Mouse (Mus musculus): ENCODE data around the gene Gimap8. TPM values are rescaled to one million over a fixed set of nuclear protein-coding genes. Genes with fewer than 3 reads are reported as not detected.

Gene Gimap8
- polyA plus RNA-seq (2015; fragmentation: Nextera tagmentation; extraction: Ambion mirVana): 8.6 and 10.8 TPM in 2 replicates

DNA sequence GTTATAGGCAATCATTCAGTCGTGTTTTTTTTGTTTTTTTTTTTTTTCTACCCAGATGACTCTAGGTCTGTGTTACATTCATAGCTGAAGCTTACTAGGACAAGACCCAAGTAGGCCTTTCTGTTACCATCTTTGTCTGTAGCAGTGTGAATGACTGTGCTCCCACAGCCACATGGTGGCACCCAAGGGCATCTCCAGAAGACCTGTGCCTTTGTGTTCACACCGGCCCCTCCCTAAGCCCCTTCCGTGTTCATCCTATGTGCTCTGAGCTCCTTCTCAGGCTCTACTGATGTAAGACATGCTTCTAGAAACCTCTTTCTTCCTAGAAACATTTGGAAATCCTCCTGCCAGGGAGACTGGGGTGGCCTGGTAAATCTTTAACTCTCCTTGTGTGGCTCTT lies at the start of gene Gimap8:
TSS of gene Gimap8 (plus strand) at position 240 of the 400 bp plus-strand sequence.
- peak within 1 kb of the TSS; percentile 8; the same call in 1 of the 2 replicates for H3K4me3 ChIP-seq (ENCODE audit: low read depth, low read length)
- ATAC-seq: peak; percentile 87
- no peaks in the 10 kb centered on the region for H3K9me3 ChIP-seq (ENCODE audit: low read length)
- 15% methylated on average over 3 of the region's 3 CpGs for WGBS
- TF ChIP-seq CTCF (IDR thresholded peaks at IDR 0.05) (peak; percentile 76), EP300 (IDR thresholded peaks at IDR 0.05) (no peak)
- H3K36me3 ChIP-seq (ENCODE audit: insufficient read depth, low read length): no peaks in the 10 kb centered on the region
- H3K4me1 ChIP-seq (ENCODE audit: insufficient read depth, low read depth, low read length): no peaks in the 10 kb centered on the region
- H3K27me3 ChIP-seq (replicated peaks; ENCODE audit: insufficient read depth, low read length): no peaks in the 10 kb centered on the region
- H3K4me2 ChIP-seq (replicated peaks; ENCODE audit: low read depth, low read length): peak within 1 kb of the TSS; percentile 22; the same call in 1 of the 2 replicates
- H3K9ac ChIP-seq (replicated peaks; ENCODE audit: low read depth): peak within 1 kb of the TSS; percentile 32; the same call in 1 of the 2 replicates
- peak; percentile 73 for DNase-seq (ENCODE audit: low spot score)
- 0 out of 2 replicates have a peak within 1 kb of the TSS, but pooled peaks have one; percentile 11 for H3K27ac ChIP-seq (ENCODE audit: low read length)

DNA sequence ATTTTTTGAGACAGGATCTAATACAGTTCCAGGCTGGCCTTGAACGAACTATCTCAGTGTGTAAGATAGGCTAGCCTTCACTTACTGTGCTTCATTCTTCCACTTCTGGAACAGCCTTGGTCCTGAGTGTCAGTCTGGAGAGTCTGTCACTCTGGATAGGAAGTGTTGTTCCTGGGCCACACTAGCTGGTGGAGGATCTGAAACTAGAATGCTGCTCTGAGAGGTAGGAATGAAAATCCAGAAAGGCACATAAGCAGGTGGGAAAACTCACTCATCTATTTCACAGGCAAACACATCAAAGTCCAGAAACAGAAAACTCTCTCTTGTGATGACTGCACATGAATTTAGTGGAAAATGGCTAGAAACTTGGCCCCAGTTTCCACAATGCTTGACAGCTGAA lies 46.4 kb upstream of the Gimap8 start:
- Histone ChIP-seq H3K4me2 (replicated peaks; ENCODE audit: low read depth, low read length) (no peak overlapping the region), H3K9ac (replicated peaks; ENCODE audit: low read depth) (no peak overlapping the region), H3K4me1 (ENCODE audit: insufficient read depth, low read depth, low read length) (no peaks in the 10 kb centered on the region), H3K4me3 (ENCODE audit: low read depth, low read length) (no peak overlapping the region), H3K27ac (ENCODE audit: low read length) (no peak overlapping the region), H3K36me3 (ENCODE audit: insufficient read depth, low read length) (peaks cover 22% of the 10 kb centered on the region; the same call in 1 of the 2 replicates), H3K9me3 (ENCODE audit: low read length) (peaks cover 10% of the 10 kb centered on the region), H3K27me3 (replicated peaks; ENCODE audit: insufficient read depth, low read length) (no peaks in the 10 kb centered on the region)
- DNase-seq (ENCODE audit: low spot score): no peak
- TF ChIP-seq CTCF (IDR thresholded peaks at IDR 0.05): no peak
- TF ChIP-seq EP300 (IDR thresholded peaks at IDR 0.05): no peak
- ATAC-seq: no peak
- WGBS: 92% methylated on average over 1 of the region's 1 CpGs

DNA sequence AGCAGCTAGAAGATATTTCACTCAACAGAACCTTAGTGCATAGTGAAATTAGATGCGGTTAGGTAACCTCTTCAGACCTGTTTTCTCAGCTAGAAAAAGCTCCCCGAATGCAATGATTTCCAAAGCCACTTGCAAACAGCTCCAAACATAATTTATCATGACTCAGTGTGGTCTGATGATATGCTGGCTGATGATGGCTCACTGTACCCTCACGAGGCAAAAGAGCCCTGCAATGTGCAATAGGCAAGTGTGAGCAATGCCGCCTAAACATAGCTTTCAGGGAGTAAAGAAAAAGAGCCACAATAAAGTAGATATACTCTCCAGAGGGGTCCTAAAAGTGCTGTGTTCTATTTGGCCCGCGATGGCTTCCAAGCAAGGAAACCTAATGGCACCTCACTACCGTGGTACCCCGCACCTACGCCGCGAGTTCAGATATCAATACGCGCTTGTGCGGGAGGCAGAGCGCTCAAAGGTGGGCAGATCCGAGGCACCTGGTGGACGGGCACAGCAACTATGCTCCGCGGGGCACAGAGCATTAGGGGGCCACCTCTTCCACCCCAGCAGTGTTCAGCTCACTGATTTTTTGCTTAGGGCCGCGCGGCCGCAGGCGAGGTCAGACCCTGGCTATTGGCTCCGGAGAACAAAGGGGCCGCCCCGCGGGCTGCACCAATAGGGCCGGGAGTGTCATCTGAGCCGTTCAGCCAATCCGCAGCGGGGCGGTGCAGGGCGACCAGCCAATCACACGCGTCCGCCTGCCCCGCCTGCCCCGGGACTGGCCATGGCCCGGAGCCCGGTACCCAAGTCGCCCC lies 45.6 kb upstream of the Gimap8 start, which contains the start of gene Zfp775:
TSS of gene Zfp775 (plus strand) at position 793 of the 809 bp plus-strand sequence.
- peak within 1 kb of the TSS; percentile 85 for H3K27ac ChIP-seq (ENCODE audit: low read length)
- H3K36me3 ChIP-seq (ENCODE audit: insufficient read depth, low read length): peaks cover 15% of the 10 kb centered on the region; the same call in 1 of the 2 replicates
- H3K4me1 ChIP-seq (ENCODE audit: insufficient read depth, low read depth, low read length): no peaks in the 10 kb centered on the region
- peak within 1 kb of the TSS; percentile 88 for H3K4me2 ChIP-seq (replicated peaks; ENCODE audit: low read depth, low read length)
- H3K4me3 ChIP-seq (ENCODE audit: low read depth, low read length): peak within 1 kb of the TSS; percentile 56
- 6% methylated on average over 42 of the region's 42 CpGs for WGBS
- H3K27me3 ChIP-seq (replicated peaks; ENCODE audit: insufficient read depth, low read length): no peaks in the 10 kb centered on the region
- TF ChIP-seq EP300 (IDR thresholded peaks at IDR 0.05) (no peak), CTCF (IDR thresholded peaks at IDR 0.05) (peak; percentile 19)
- DNase-seq (ENCODE audit: low spot score) (peak; percentile 97), ATAC-seq (peak; percentile 100)
- peak within 1 kb of the TSS; percentile 51 for H3K9ac ChIP-seq (replicated peaks; ENCODE audit: low read depth)
- peaks cover 8% of the 10 kb centered on the region for H3K9me3 ChIP-seq (ENCODE audit: low read length)

DNA sequence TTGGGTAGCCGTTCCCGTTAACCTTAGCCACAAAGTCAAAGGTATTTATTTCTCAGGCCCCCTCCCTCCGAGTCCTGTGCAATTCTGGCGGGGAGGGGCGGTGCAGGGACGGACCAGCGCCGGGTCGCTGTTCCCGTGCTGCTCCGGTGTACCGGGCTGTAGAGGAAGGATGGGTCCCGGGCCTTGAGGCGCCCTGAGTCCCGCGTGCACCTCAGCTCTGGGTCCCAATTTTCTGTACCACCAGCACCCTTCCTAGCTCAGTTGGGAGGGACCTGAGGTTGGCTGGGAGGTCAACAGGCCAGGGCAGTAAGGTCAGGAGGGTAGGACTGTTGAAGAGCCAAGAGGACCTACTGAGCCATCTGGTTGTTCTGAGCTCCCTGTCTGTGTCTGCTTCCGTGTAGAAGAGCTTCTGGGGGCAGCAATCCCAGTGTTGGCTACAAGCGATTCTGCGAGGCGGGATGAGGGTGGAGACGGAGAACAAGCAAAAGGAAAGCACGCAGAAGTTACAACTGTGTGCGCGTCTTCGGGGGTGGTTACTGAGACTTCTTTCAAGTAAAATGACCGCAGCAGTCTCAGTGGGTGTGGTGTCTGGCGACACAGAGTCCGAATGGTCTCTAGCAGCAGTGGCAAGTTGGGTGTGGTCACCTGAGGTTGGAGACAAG lies 44.8 kb upstream of the Gimap8 start:
- WGBS: 2% methylated on average over 27 of the region's 28 CpGs
- Histone ChIP-seq H3K4me2 (replicated peaks; ENCODE audit: low read depth, low read length) (peak overlapping the region; percentile 88), H3K4me3 (ENCODE audit: low read depth, low read length) (peak overlapping the region; percentile 56), H3K36me3 (ENCODE audit: insufficient read depth, low read length) (peaks cover 8% of the 10 kb centered on the region; the same call in 1 of the 2 replicates), H3K9me3 (ENCODE audit: low read length) (0 out of 2 replicates have a peak, but pooled peaks cover under 1% of the 10 kb centered on the region), H3K27ac (ENCODE audit: low read length) (peak overlapping the region; percentile 85), H3K4me1 (ENCODE audit: insufficient read depth, low read depth, low read length) (no peaks in the 10 kb centered on the region), H3K9ac (replicated peaks; ENCODE audit: low read depth) (peak overlapping the region; percentile 51), H3K27me3 (replicated peaks; ENCODE audit: insufficient read depth, low read length) (no peaks in the 10 kb centered on the region)
- TF ChIP-seq CTCF (IDR thresholded peaks at IDR 0.05) (no peak), EP300 (IDR thresholded peaks at IDR 0.05) (no peak)
- DNase-seq (ENCODE audit: low spot score) (peak; percentile 59), ATAC-seq (peak; percentile 61)

DNA sequence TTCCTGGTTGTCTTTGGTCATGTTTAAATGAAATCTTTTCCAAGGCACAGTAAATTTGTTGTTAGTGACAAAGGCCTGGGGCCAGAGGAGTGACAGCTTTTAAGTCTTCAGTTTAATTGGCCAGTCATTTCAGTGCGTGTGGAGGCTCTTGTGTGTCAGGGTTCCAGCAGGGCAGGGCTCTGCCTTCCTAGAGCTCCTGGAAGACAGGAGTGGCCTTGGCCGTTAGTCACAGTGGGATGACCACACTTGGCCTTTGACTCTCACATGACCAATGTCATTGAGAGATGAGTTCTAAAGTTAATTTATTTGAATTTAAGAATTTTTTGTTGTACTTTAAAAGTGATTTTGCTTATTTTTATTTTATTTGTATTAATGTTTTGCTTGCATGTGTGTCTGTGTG lies 38.9 kb upstream of the Gimap8 start:
- Histone ChIP-seq H3K4me3 (ENCODE audit: low read depth, low read length) (no peak overlapping the region), H3K36me3 (ENCODE audit: insufficient read depth, low read length) (no peaks in the 10 kb centered on the region), H3K27me3 (replicated peaks; ENCODE audit: insufficient read depth, low read length) (no peaks in the 10 kb centered on the region), H3K9ac (replicated peaks; ENCODE audit: low read depth) (no peak overlapping the region), H3K4me1 (ENCODE audit: insufficient read depth, low read depth, low read length) (no peaks in the 10 kb centered on the region), H3K4me2 (replicated peaks; ENCODE audit: low read depth, low read length) (no peak overlapping the region), H3K27ac (ENCODE audit: low read length) (no peak overlapping the region), H3K9me3 (ENCODE audit: low read length) (no peaks in the 10 kb centered on the region)
- no peak for DNase-seq (ENCODE audit: low spot score)
- TF ChIP-seq EP300 (IDR thresholded peaks at IDR 0.05) (no peak), CTCF (IDR thresholded peaks at IDR 0.05) (no peak)
- no peak for ATAC-seq
- 78% methylated on average over 2 of the region's 2 CpGs for WGBS

DNA sequence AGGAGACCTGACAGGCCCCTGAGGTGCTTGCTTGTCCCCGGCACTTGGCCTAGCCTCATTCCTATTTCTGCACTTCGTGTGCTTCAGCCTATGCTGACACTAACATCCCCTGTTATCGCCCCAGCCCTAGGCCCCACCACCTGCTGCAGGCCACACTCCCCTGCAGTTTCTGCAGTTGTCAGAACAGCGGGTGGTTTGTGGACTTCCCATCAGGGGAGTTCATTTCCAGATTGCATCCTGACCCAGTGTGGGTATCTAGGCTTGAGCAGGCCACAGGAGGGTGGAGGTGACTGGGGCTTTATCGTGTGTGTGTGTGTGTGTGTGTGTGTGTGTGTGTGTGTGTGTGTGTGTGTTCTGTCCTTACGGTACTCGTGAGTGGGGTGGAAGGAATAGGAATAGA lies 37.5 kb upstream of the Gimap8 start:
- no peak overlapping the region for H3K27ac ChIP-seq (ENCODE audit: low read length)
- H3K4me3 ChIP-seq (ENCODE audit: low read depth, low read length): no peak overlapping the region
- DNase-seq (ENCODE audit: low spot score) (no peak), ATAC-seq (no peak)
- WGBS: 44% methylated on average over 5 of the region's 7 CpGs
- no peaks in the 10 kb centered on the region for H3K4me1 ChIP-seq (ENCODE audit: insufficient read depth, low read depth, low read length)
- 0 out of 2 replicates have a peak, but pooled peaks cover 6% of the 10 kb centered on the region for H3K36me3 ChIP-seq (ENCODE audit: insufficient read depth, low read length)
- no peak for TF ChIP-seq EP300 (IDR thresholded peaks at IDR 0.05)
- no peak for TF ChIP-seq CTCF (IDR thresholded peaks at IDR 0.05)
- H3K9me3 ChIP-seq (ENCODE audit: low read length): no peaks in the 10 kb centered on the region
- no peaks in the 10 kb centered on the region for H3K27me3 ChIP-seq (replicated peaks; ENCODE audit: insufficient read depth, low read length)
- no peak overlapping the region for H3K9ac ChIP-seq (replicated peaks; ENCODE audit: low read depth)
- H3K4me2 ChIP-seq (replicated peaks; ENCODE audit: low read depth, low read length): no peak overlapping the region

All from lung, postnatal 0 days (tissue).